Mouse (Mus musculus) urinary bladder, adult 18-20 months (tissue): ENCODE results near the gene Ube2d3.
"Not testable (repeated sequence)": the region's sequence is repeated elsewhere in the genome, so short reads cannot be mapped to it uniquely, and the experiment has no call there.

Experiments
- DNase-seq, 2 experiments: peaks; one replicate each; pipeline ENCODE4 v3.0.0; 2022; ENCODE audit warnings: low spot score in 2 of 2, mixed read lengths in 2 of 2

Gene Ube2d3

GRCm38 (mm10) chr3:135438531-135438912, 573 bp downstream of the Ube2d3 start:
- DNase-seq, result peak; percentile 87 to 96

- DNase-seq, result peak; percentile 79 to 82
Observed at GRCm38 (mm10) chr3:135438913-135439531, 1.1 kb downstream of the Ube2d3 start.

GRCm38 (mm10) chr3:135439651-135440050, 1.7 kb downstream of the Ube2d3 start:
- no peak for DNase-seq

GRCm38 (mm10) chr3:135440221-135440620, 2.3 kb downstream of the Ube2d3 start:
- peak in 1 of 2 experiments; percentile 15 for DNase-seq

- no peak for DNase-seq
Observed at GRCm38 (mm10) chr3:135440621-135441020, 2.7 kb downstream of the Ube2d3 start.

- no peak for DNase-seq
Observed at GRCm38 (mm10) chr3:135444930-135445329, 7.0 kb downstream of the Ube2d3 start.

GRCm38 (mm10) chr3:135458981-135459380, 21.0 kb downstream of the Ube2d3 start:
- DNase-seq, result no peak

GRCm38 (mm10) chr3:135468402-135468801, 30.5 kb downstream of the Ube2d3 start:
- DNase-seq, result no peak

- no peak for DNase-seq
Observed at GRCm38 (mm10) chr3:135469146-135469545, 31.2 kb downstream of the Ube2d3 start.

GRCm38 (mm10) chr3:135469974-135470373, 32.0 kb downstream of the Ube2d3 start:
- DNase-seq, result peak; percentile 55 to 74

- DNase-seq, result no peak
Observed at GRCm38 (mm10) chr3:135470823-135471222, 32.9 kb downstream of the Ube2d3 start.

GRCm38 (mm10) chr3:135475025-135475424, 37.1 kb downstream of the Ube2d3 start:
- no peak for DNase-seq

- no peak for DNase-seq
Observed at GRCm38 (mm10) chr3:135476286-135476685, 38.3 kb downstream of the Ube2d3 start.

GRCm38 (mm10) chr3:135476977-135477376, 39.0 kb downstream of the Ube2d3 start:
- DNase-seq, result no peak

- DNase-seq, result not testable (repeated sequence)
Observed at GRCm38 (mm10) chr3:135479090-135479489, 41.1 kb downstream of the Ube2d3 start.

- no peak for DNase-seq
Observed at GRCm38 (mm10) chr3:135480767-135481166, 42.8 kb downstream of the Ube2d3 start.

- DNase-seq, result no peak
Observed at GRCm38 (mm10) chr3:135481608-135482007, 43.7 kb downstream of the Ube2d3 start.

- not testable (repeated sequence) for DNase-seq
Observed at GRCm38 (mm10) chr3:135484650-135485049, 46.7 kb downstream of the Ube2d3 start.

- peak; percentile 67 to 68 for DNase-seq
Observed at GRCm38 (mm10) chr3:135485128-135485899, 47.4 kb downstream of the Ube2d3 start, which contains the start of gene Manba. Gene Manba (plus strand): TSS chr3:135485611.

GRCm38 (mm10) chr3:135485900-135486241, 47.9 kb downstream of the Ube2d3 start:
- no peak for DNase-seq

GRCm38 (mm10) chr3:135486351-135486750, 48.4 kb downstream of the Ube2d3 start:
- DNase-seq, result no peak

- no peak for DNase-seq
Observed at GRCm38 (mm10) chr3:135487803-135488202, 49.9 kb downstream of the Ube2d3 start.

- no peak for DNase-seq
Observed at GRCm38 (mm10) chr3:135489865-135490520, 52.0 kb downstream of the Ube2d3 start.
